Mouse (Mus musculus): Measurements from ENCODE around the gene Tfrc. TPM values are rescaled to one million over a fixed set of nuclear protein-coding genes. Genes with fewer than 3 reads are reported as not detected.

The Tfrc gene
- polyA plus RNA-seq, 1 experiment from 2014 or later, result 37.0 TPM

DNA sequence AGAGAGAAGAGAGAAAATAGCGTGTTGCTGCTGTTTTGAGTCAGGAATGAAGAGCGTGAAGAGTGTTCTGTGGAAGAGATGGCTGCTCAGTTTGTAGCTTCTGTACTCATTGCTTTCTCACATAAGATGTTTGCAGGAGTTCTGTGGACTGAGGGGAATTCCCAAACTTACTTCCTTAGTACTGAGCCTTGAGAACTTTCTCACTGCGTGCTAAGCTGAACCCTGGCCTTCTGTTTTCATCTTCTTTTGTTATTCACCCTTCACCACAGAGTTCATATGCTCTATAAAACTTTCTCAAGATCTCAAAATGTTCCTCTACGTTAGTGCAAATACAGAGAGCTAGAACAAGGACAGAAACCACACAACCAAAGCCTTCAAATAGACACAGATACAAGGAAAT is 36.2 kb upstream of the Tfrc start:
- no peaks in the 10 kb centered on the region for H3K27me3 ChIP-seq (ENCODE audit: insufficient read depth, low read length)
- H3K9ac ChIP-seq (ENCODE audit: low read depth, low read length), result no peak overlapping the region
- no peak overlapping the region for H3K4me3 ChIP-seq (replicated peaks; ENCODE audit: low read depth, low read length)
- H3K36me3 ChIP-seq (ENCODE audit: insufficient read depth, low read length), result no peaks in the 10 kb centered on the region
- no peak for TF ChIP-seq CTCF (IDR thresholded peaks at IDR 0.05; ENCODE audit: low read depth)
- H3K4me2 ChIP-seq (ENCODE audit: low read length), result no peak overlapping the region
- no peak for ATAC-seq (replicated peaks; ENCODE audit: low FRiP score, low read depth)
- 80% methylated on average over 4 of the region's 4 CpGs for WGBS
- H3K4me1 ChIP-seq (replicated peaks; ENCODE audit: insufficient read depth, low read length), result no peaks in the 10 kb centered on the region
- H3K27ac ChIP-seq, result no peak overlapping the region
- no peaks in the 10 kb centered on the region for H3K9me3 ChIP-seq (replicated peaks; ENCODE audit: low read length)
- no peak for DNase-seq (ENCODE audit: low spot score)

DNA sequence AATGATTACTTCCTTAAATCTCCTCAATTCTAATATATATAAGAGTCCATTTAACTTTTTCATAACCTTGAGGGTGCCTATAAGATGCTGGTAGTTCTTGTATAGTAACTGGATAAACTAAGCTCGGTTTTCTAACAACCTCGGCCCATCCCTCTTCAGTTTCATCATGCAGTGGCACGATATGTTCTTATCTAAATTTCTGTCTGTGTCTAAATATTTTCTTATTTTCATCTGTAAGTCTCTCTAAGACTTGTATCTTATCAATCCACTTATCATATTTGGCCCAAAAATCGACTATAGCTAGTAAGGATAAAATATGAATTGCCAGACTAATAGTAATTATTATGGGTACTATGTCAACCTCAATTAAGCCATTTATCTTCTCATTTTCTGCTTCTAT is 22.2 kb upstream of the Tfrc start:
- WGBS, result 84% methylated on average over 4 of the region's 4 CpGs
- TF ChIP-seq CTCF (IDR thresholded peaks at IDR 0.05; ENCODE audit: low read depth), result no peak
- no peaks in the 10 kb centered on the region for H3K4me1 ChIP-seq (replicated peaks; ENCODE audit: insufficient read depth, low read length)
- H3K27ac ChIP-seq, result no peak overlapping the region
- DNase-seq (ENCODE audit: low spot score) (no peak), ATAC-seq (replicated peaks; ENCODE audit: low FRiP score, low read depth) (no peak)
- H3K27me3 ChIP-seq (ENCODE audit: insufficient read depth, low read length), result no peaks in the 10 kb centered on the region
- H3K4me2 ChIP-seq (ENCODE audit: low read length), result no peak overlapping the region
- no peaks in the 10 kb centered on the region for H3K9me3 ChIP-seq (replicated peaks; ENCODE audit: low read length)
- no peaks in the 10 kb centered on the region for H3K36me3 ChIP-seq (ENCODE audit: insufficient read depth, low read length)
- no peak overlapping the region for H3K4me3 ChIP-seq (replicated peaks; ENCODE audit: low read depth, low read length)
- no peak overlapping the region for H3K9ac ChIP-seq (ENCODE audit: low read depth, low read length)

DNA sequence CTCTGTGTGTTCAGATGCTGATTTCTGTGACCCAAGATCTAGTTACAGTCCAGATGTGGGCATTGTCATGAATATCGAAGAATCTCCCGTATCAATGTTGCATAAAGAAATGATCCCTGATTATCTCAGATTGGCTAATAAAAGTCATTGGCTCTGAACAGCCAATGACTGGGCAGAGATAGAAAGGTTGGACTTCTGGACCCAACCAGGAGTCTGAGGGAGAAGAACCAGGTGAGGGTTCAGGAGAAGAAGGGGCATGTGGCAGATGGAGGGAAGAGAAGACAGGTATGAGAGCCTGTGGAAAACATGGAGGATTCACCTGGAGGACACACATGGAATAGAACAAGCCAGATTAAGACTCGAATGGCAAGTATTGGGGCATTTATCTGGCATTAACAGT is 20.2 kb upstream of the Tfrc start:
- ATAC-seq (replicated peaks; ENCODE audit: low FRiP score, low read depth) (no peak), DNase-seq (ENCODE audit: low spot score) (no peak)
- H3K4me3 ChIP-seq (replicated peaks; ENCODE audit: low read depth, low read length), result no peak overlapping the region
- WGBS, result 83% methylated on average over 3 of the region's 3 CpGs
- no peaks in the 10 kb centered on the region for H3K9me3 ChIP-seq (replicated peaks; ENCODE audit: low read length)
- H3K9ac ChIP-seq (ENCODE audit: low read depth, low read length), result no peak overlapping the region
- TF ChIP-seq CTCF (IDR thresholded peaks at IDR 0.05; ENCODE audit: low read depth), result no peak
- H3K4me2 ChIP-seq (ENCODE audit: low read length), result no peak overlapping the region
- H3K4me1 ChIP-seq (replicated peaks; ENCODE audit: insufficient read depth, low read length), result no peaks in the 10 kb centered on the region
- H3K36me3 ChIP-seq (ENCODE audit: insufficient read depth, low read length), result no peaks in the 10 kb centered on the region
- H3K27ac ChIP-seq, result no peak overlapping the region
- no peaks in the 10 kb centered on the region for H3K27me3 ChIP-seq (ENCODE audit: insufficient read depth, low read length)

DNA sequence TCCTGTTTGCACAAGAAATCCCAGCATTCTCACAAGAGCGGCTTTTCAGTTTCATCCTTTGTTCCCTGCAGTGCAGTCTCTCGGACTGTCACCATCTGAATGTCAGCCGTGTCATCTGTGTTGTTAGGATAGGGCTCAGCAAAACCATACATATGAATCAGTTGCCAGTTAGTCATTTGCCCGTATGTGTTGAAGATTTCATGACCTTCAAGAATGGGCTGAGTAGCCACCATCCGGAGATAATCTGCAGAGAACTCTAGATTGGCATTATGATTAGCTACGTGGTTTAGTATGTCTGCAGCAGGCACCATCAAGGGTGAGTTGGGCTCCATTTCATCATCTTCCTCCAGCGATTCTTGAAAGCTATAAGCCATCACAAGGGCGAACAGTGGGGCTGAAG is 17.2 kb upstream of the Tfrc start:
- H3K9ac ChIP-seq (ENCODE audit: low read depth, low read length), result no peak overlapping the region
- 90% methylated on average over 8 of the region's 8 CpGs for WGBS
- H3K4me1 ChIP-seq (replicated peaks; ENCODE audit: insufficient read depth, low read length), result no peaks in the 10 kb centered on the region
- DNase-seq (ENCODE audit: low spot score), result no peak
- no peaks in the 10 kb centered on the region for H3K36me3 ChIP-seq (ENCODE audit: insufficient read depth, low read length)
- no peak overlapping the region for H3K4me3 ChIP-seq (replicated peaks; ENCODE audit: low read depth, low read length)
- no peak overlapping the region for H3K4me2 ChIP-seq (ENCODE audit: low read length)
- H3K27ac ChIP-seq, result no peak overlapping the region
- no peaks in the 10 kb centered on the region for H3K9me3 ChIP-seq (replicated peaks; ENCODE audit: low read length)
- no peaks in the 10 kb centered on the region for H3K27me3 ChIP-seq (ENCODE audit: insufficient read depth, low read length)
- no peak for ATAC-seq (replicated peaks; ENCODE audit: low FRiP score, low read depth)
- no peak for TF ChIP-seq CTCF (IDR thresholded peaks at IDR 0.05; ENCODE audit: low read depth)

DNA sequence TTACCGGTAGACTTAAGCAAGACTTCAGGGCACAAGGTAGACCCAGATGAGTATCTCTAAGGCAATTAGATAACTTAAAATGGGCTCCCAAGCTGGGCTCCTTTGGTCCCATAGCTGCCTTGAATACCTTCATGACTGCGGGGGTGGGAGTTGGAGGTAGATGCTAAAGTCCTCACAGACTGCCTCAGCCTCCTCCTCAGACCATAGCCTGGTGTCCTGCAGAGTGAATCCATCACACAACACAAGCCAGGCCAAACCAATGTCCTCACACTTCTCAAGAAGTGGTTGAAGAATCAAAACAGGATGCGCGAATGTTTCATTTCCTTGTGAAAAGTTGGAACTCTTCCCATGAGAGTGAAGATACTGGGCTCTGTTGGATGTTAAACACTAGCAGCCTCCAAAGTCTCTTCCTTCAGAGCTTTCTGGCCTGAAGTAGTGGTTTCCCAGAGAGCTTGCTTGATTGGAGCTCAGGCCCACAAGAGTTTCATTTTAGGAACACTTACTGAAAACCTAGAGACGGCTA is 15.4 kb upstream of the Tfrc start:
- H3K4me2 ChIP-seq (ENCODE audit: low read length), result no peak overlapping the region
- H3K27ac ChIP-seq, result no peak overlapping the region
- no peaks in the 10 kb centered on the region for H3K9me3 ChIP-seq (replicated peaks; ENCODE audit: low read length)
- no peaks in the 10 kb centered on the region for H3K4me1 ChIP-seq (replicated peaks; ENCODE audit: insufficient read depth, low read length)
- no peak for DNase-seq (ENCODE audit: low spot score)
- no peaks in the 10 kb centered on the region for H3K27me3 ChIP-seq (ENCODE audit: insufficient read depth, low read length)
- H3K9ac ChIP-seq (ENCODE audit: low read depth, low read length), result no peak overlapping the region
- no peak for TF ChIP-seq CTCF (IDR thresholded peaks at IDR 0.05; ENCODE audit: low read depth)
- no peak for ATAC-seq (replicated peaks; ENCODE audit: low FRiP score, low read depth)
- 92% methylated on average over 5 of the region's 5 CpGs for WGBS
- no peak overlapping the region for H3K4me3 ChIP-seq (replicated peaks; ENCODE audit: low read depth, low read length)
- H3K36me3 ChIP-seq (ENCODE audit: insufficient read depth, low read length), result no peaks in the 10 kb centered on the region

DNA sequence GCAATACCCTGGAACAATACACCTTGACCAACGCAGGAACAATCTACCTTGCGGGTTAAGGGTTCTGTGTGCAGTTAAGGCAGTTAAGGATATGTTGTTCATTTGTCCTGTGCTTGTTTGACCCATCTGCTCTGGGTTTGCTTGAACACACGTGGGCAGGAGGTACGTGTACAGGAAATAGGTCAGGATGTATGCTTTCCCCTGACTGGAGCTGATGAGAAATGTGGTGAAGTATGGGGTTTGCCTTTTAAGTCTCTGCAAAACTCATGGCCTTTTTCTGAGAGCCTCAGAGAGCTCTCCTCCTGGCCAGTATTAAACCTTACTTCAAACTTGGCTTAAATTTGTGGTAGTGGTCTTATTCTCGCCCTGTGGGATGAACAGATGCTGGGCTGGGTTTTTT is 14.8 kb upstream of the Tfrc start:
- no peak overlapping the region for H3K4me3 ChIP-seq (replicated peaks; ENCODE audit: low read depth, low read length)
- H3K27ac ChIP-seq, result no peak overlapping the region
- H3K9me3 ChIP-seq (replicated peaks; ENCODE audit: low read length), result no peaks in the 10 kb centered on the region
- DNase-seq (ENCODE audit: low spot score) (no peak), ATAC-seq (replicated peaks; ENCODE audit: low FRiP score, low read depth) (no peak)
- no peak for TF ChIP-seq CTCF (IDR thresholded peaks at IDR 0.05; ENCODE audit: low read depth)
- no peaks in the 10 kb centered on the region for H3K36me3 ChIP-seq (ENCODE audit: insufficient read depth, low read length)
- no peaks in the 10 kb centered on the region for H3K27me3 ChIP-seq (ENCODE audit: insufficient read depth, low read length)
- 67% methylated on average over 5 of the region's 5 CpGs for WGBS
- no peak overlapping the region for H3K4me2 ChIP-seq (ENCODE audit: low read length)
- no peak overlapping the region for H3K9ac ChIP-seq (ENCODE audit: low read depth, low read length)
- H3K4me1 ChIP-seq (replicated peaks; ENCODE audit: insufficient read depth, low read length), result no peaks in the 10 kb centered on the region

DNA sequence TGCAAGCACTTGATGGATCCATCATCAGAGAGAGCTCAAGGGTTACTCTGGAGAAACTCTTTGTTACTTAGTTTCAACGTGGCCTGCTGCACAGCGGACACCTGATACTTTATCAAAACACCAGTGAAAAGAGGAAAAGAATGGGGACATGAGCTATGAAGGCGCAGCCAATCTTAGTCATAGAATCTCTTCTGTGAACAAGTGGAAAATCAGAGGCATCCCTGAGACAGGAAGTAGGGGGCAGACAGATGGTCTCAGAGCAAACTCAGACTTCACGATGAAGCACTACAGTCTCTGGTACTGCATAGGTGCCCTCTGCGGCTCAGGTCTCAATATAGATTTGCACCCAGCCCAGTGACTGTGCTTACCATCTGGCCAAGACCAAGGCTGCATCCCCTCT is 14.0 kb upstream of the Tfrc start:
- no peaks in the 10 kb centered on the region for H3K27me3 ChIP-seq (ENCODE audit: insufficient read depth, low read length)
- no peak for TF ChIP-seq CTCF (IDR thresholded peaks at IDR 0.05; ENCODE audit: low read depth)
- H3K4me2 ChIP-seq (ENCODE audit: low read length), result no peak overlapping the region
- H3K4me3 ChIP-seq (replicated peaks; ENCODE audit: low read depth, low read length), result no peak overlapping the region
- WGBS, result 45% methylated on average over 5 of the region's 5 CpGs
- no peaks in the 10 kb centered on the region for H3K36me3 ChIP-seq (ENCODE audit: insufficient read depth, low read length)
- no peak overlapping the region for H3K27ac ChIP-seq
- no peak overlapping the region for H3K9ac ChIP-seq (ENCODE audit: low read depth, low read length)
- H3K9me3 ChIP-seq (replicated peaks; ENCODE audit: low read length), result no peaks in the 10 kb centered on the region
- no peak for ATAC-seq (replicated peaks; ENCODE audit: low FRiP score, low read depth)
- peak; percentile 50 for DNase-seq (ENCODE audit: low spot score)
- H3K4me1 ChIP-seq (replicated peaks; ENCODE audit: insufficient read depth, low read length), result no peaks in the 10 kb centered on the region
